22 mouse cellular contexts compared by ENCODE assay signal in genomic region chr4:43549055-43549454, GRCm38 (mm10). TPM values are rescaled to one million over a fixed set of nuclear protein-coding genes. Genes with fewer than 3 reads are reported as not detected.
DNase-seq lines count a peak whose midpoint lies in the region; ATAC-seq and TF ChIP-seq lines count a peak whose summit lies in the region.
"Had no signal": no experiment of that assay in that cellular context is flagged by ENCODE, and none has a peak within 500 bp of the region (broad histone marks: within the 10 kb centered on the region; RNA-seq: fewer than 3 reads in every experiment).

No protein-coding gene starts in this region.

- no peak overlapping the region for H3K4me2 ChIP-seq in intestine, embryonic 16.5 days (ENCODE audit: low read depth, low read length)
- H3K4me2 ChIP-seq in intestine, embryonic 15.5 days (replicated peaks), result no peak overlapping the region
- H3K4me2 ChIP-seq: embryonic facial prominence, embryonic 13.5 days; embryonic facial prominence, embryonic 15.5 days; forebrain, embryonic 12.5 days had no signal

- peaks cover 70% of the 10 kb centered on the region for H3K36me3 ChIP-seq in intestine, embryonic 16.5 days (ENCODE audit: control insufficient read depth, insufficient read depth, low read length)
- H3K36me3 ChIP-seq in intestine, embryonic 15.5 days, result peaks cover 92% of the 10 kb centered on the region
- H3K36me3 ChIP-seq in limb, embryonic 10.5 days, result peaks cover 100% of the 10 kb centered on the region

- peak; percentile 10 for DNase-seq in gastrocnemius, adult 2 months
- DNase-seq in gastrocnemius, postnatal 25 days, result no peak
- no peak for DNase-seq in limb, embryonic 10.5 days (ENCODE audit: low spot score)
- DNase-seq: adrenal gland, adult 2 months; adrenal gland, postnatal 10 days; adrenal gland, postnatal 25 days; cerebellum, adult 11 months; cerebellum, adult 18-20 months; cerebellum, adult 8-10 months; cerebellum, adult 9-11 months; cerebellum, postnatal 14 days; cerebellum, postnatal 36 days; embryo, embryonic 11 days had no signal

- no peaks in the 10 kb centered on the region for H3K27me3 ChIP-seq in intestine, embryonic 16.5 days (replicated peaks; ENCODE audit: control insufficient read depth, insufficient read depth, low read length)
- no peaks in the 10 kb centered on the region for H3K27me3 ChIP-seq in intestine, embryonic 15.5 days (replicated peaks)
- H3K27me3 ChIP-seq in limb, embryonic 10.5 days (ENCODE audit: low read depth, poor library complexity, severe bottlenecking), result no peaks in the 10 kb centered on the region
- H3K27me3 ChIP-seq: embryonic facial prominence, embryonic 13.5 days; embryonic facial prominence, embryonic 15.5 days; forebrain, embryonic 12.5 days had no signal

- no peak overlapping the region for H3K9ac ChIP-seq in intestine, embryonic 16.5 days (ENCODE audit: low read depth, low read length)
- no peak overlapping the region for H3K9ac ChIP-seq in intestine, embryonic 15.5 days
- H3K9ac ChIP-seq: embryonic facial prominence, embryonic 13.5 days; embryonic facial prominence, embryonic 15.5 days; forebrain, embryonic 12.5 days had no signal

- WGBS in intestine, embryonic 16.5 days, result 93% methylated on average over 12 of the region's 12 CpGs
- 85% methylated on average over 12 of the region's 12 CpGs for WGBS in intestine, embryonic 15.5 days
- 91% methylated on average over 12 of the region's 12 CpGs for WGBS in limb, embryonic 10.5 days

- no peak for TF ChIP-seq CTCF in gastrocnemius, adult 2 months (IDR thresholded peaks at IDR 0.05)

- ATAC-seq in intestine, embryonic 16.5 days, result peak; percentile 28; the same call in 1 of the 2 replicates
- ATAC-seq in intestine, embryonic 15.5 days, result no peak
- ATAC-seq: forebrain, embryonic 14.5 days; forebrain, embryonic 16.5 days had no signal

- no peak overlapping the region for H3K27ac ChIP-seq in gastrocnemius, adult 2 months
- H3K27ac ChIP-seq in intestine, embryonic 16.5 days (ENCODE audit: low read length), result no peak overlapping the region
- H3K27ac ChIP-seq in intestine, embryonic 15.5 days, result no peak overlapping the region
- no peak overlapping the region for H3K27ac ChIP-seq in limb, embryonic 10.5 days
- H3K27ac ChIP-seq: embryonic facial prominence, embryonic 13.5 days; embryonic facial prominence, embryonic 15.5 days; forebrain, embryonic 10.5 days; forebrain, embryonic 12.5 days had no signal

- no peak overlapping the region for H3K4me3 ChIP-seq in gastrocnemius, adult 2 months
- H3K4me3 ChIP-seq in intestine, embryonic 16.5 days (ENCODE audit: low read length), result no peak overlapping the region
- H3K4me3 ChIP-seq in intestine, embryonic 15.5 days (replicated peaks), result no peak overlapping the region
- H3K4me3 ChIP-seq in limb, embryonic 10.5 days, result no peak overlapping the region
- H3K4me3 ChIP-seq: embryonic facial prominence, embryonic 13.5 days; embryonic facial prominence, embryonic 15.5 days; erythroblast, embryonic 14.5 days; forebrain, embryonic 10.5 days; forebrain, embryonic 12.5 days had no signal

- H3K4me1 ChIP-seq in intestine, embryonic 16.5 days (ENCODE audit: control insufficient read depth, insufficient read depth, low read length), result no peaks in the 10 kb centered on the region
- H3K4me1 ChIP-seq in intestine, embryonic 15.5 days (replicated peaks), result no peaks in the 10 kb centered on the region
- no peaks in the 10 kb centered on the region for H3K4me1 ChIP-seq in limb, embryonic 10.5 days
- H3K4me1 ChIP-seq: embryonic facial prominence, embryonic 13.5 days; embryonic facial prominence, embryonic 15.5 days; forebrain, embryonic 10.5 days; forebrain, embryonic 12.5 days had no signal

- no peaks in the 10 kb centered on the region; the same call in 1 of the 2 replicates for H3K9me3 ChIP-seq in intestine, embryonic 16.5 days (ENCODE audit: control insufficient read depth, low read length)
- H3K9me3 ChIP-seq in intestine, embryonic 15.5 days, result peaks cover 2% of the 10 kb centered on the region; the same call in 1 of the 2 replicates
- no peaks in the 10 kb centered on the region for H3K9me3 ChIP-seq in limb, embryonic 10.5 days (replicated peaks)
- H3K9me3 ChIP-seq: embryonic facial prominence, embryonic 15.5 days; forebrain, embryonic 10.5 days; forebrain, embryonic 12.5 days had no signal

- intact Hi-C loops in gastrocnemius, adult 2 months (cut with DNase I), result no loop called here

RNA-seq across cellular contexts. Expression of gene Creb3, which starts 13.1 kb away (rescaled TPM):
- 10 to 100 TPM; 40.3 to 47.4 TPM for total RNA-seq in gastrocnemius, adult 2 months (2021)
- total RNA-seq in gastrocnemius, postnatal 25 days (2021), result 10 to 100 TPM; 34.9 to 41.8 TPM
- polyA plus RNA-seq in intestine, embryonic 16.5 days (2015; fragmentation: Nextera tagmentation; extraction: Ambion mirVana), result 78.7 and 80.5 TPM in 2 replicates
- polyA plus RNA-seq in intestine, embryonic 15.5 days (2015; fragmentation: Nextera tagmentation; extraction: Ambion mirVana), result 62.7 and 69.5 TPM in 2 replicates
- polyA plus RNA-seq in limb, embryonic 10.5 days (2016; fragmentation: Nextera tagmentation; extraction: Ambion mirVana), result 27.3 and 40.5 TPM in 2 replicates

RNA-seq across cellular contexts. Expression of gene Tln1, which starts 13.4 kb away (rescaled TPM):
- total RNA-seq in gastrocnemius, adult 2 months (2021), result 10 to 100 TPM; 52.3 to 62.4 TPM
- total RNA-seq in gastrocnemius, postnatal 25 days (2021), result 10 to 100 TPM; 56.2 to 79.8 TPM
- 41.2 and 41.9 TPM in 2 replicates for polyA plus RNA-seq in intestine, embryonic 16.5 days (2015; fragmentation: Nextera tagmentation; extraction: Ambion mirVana)
- polyA plus RNA-seq in intestine, embryonic 15.5 days (2015; fragmentation: Nextera tagmentation; extraction: Ambion mirVana), result 61.4 and 61.9 TPM in 2 replicates
- 46.8 and 51.1 TPM in 2 replicates for polyA plus RNA-seq in limb, embryonic 10.5 days (2016; fragmentation: Nextera tagmentation; extraction: Ambion mirVana)

RNA-seq across cellular contexts. Expression of gene Tpm2, which starts 25.5 kb away (rescaled TPM):
- over 10,000 TPM in 1 of 2 experiments, 1,000 to 10,000 TPM in 1; 4,293 to 10,756 TPM for total RNA-seq in gastrocnemius, adult 2 months (2021)
- total RNA-seq in gastrocnemius, postnatal 25 days (2021), result over 10,000 TPM in 1 of 2 experiments, 1,000 to 10,000 TPM in 1; 8,936 to 14,319 TPM
- 574 and 599 TPM in 2 replicates for polyA plus RNA-seq in intestine, embryonic 16.5 days (2015; fragmentation: Nextera tagmentation; extraction: Ambion mirVana)
- 510 and 514 TPM in 2 replicates for polyA plus RNA-seq in intestine, embryonic 15.5 days (2015; fragmentation: Nextera tagmentation; extraction: Ambion mirVana)
- polyA plus RNA-seq in limb, embryonic 10.5 days (2016; fragmentation: Nextera tagmentation; extraction: Ambion mirVana), result 45.4 and 60.0 TPM in 2 replicates
- polyA plus RNA-seq: erythroblast, embryonic 14.5 days had no signal

RNA-seq across cellular contexts. Expression of gene Rgp1, which starts 29.5 kb away (rescaled TPM):
- 10 to 100 TPM; 20.0 to 24.3 TPM for total RNA-seq in gastrocnemius, adult 2 months (2021)
- total RNA-seq in gastrocnemius, postnatal 25 days (2021), result 10 to 100 TPM; 21.1 to 22.5 TPM
- 18.2 and 19.5 TPM in 2 replicates for polyA plus RNA-seq in intestine, embryonic 16.5 days (2015; fragmentation: Nextera tagmentation; extraction: Ambion mirVana)
- polyA plus RNA-seq in intestine, embryonic 15.5 days (2015; fragmentation: Nextera tagmentation; extraction: Ambion mirVana), result 20.9 and 23.3 TPM in 2 replicates
- polyA plus RNA-seq in limb, embryonic 10.5 days (2016; fragmentation: Nextera tagmentation; extraction: Ambion mirVana), result 22.7 and 30.0 TPM in 2 replicates

RNA-seq across cellular contexts. Expression of gene Gba2, which starts 29.6 kb away (rescaled TPM):
- total RNA-seq in gastrocnemius, adult 2 months (2021), result 1 to 10 TPM; 4.8 to 5.5 TPM
- total RNA-seq in gastrocnemius, postnatal 25 days (2021), result 1 to 10 TPM; 5.5 to 6.1 TPM
- 12.5 and 12.9 TPM in 2 replicates for polyA plus RNA-seq in intestine, embryonic 16.5 days (2015; fragmentation: Nextera tagmentation; extraction: Ambion mirVana)
- polyA plus RNA-seq in intestine, embryonic 15.5 days (2015; fragmentation: Nextera tagmentation; extraction: Ambion mirVana), result 13.7 and 15.4 TPM in 2 replicates
- polyA plus RNA-seq in limb, embryonic 10.5 days (2016; fragmentation: Nextera tagmentation; extraction: Ambion mirVana), result 24.3 and 29.2 TPM in 2 replicates
